Mouse (Mus musculus): ENCODE data around the gene Napepld. TPM values are rescaled to one million over a fixed set of nuclear protein-coding genes. Genes with fewer than 3 reads are reported as not detected.

The Napepld gene
- polyA plus RNA-seq (2014; fragmentation: Nextera tagmentation; extraction: Ambion mirVana), result 4.5 and 4.6 TPM in 2 replicates

GRCm38 (mm10) chr5:21701351-21702008, at the start of gene Napepld:
TSS of gene Napepld (minus strand) at chr5:21701396.
- 0% methylated on average over 47 of the region's 59 CpGs for WGBS
- peak; percentile 99 for ATAC-seq
- H3K9me3 ChIP-seq (replicated peaks; ENCODE audit: control insufficient read depth, low read length), result no peaks in the 10 kb centered on the region
- peak within 1 kb of the TSS; percentile 97 for H3K27ac ChIP-seq (ENCODE audit: low read depth, low read length)
- DNase-seq (ENCODE audit: low spot score), result peak; percentile 98
- no peaks in the 10 kb centered on the region for H3K4me1 ChIP-seq (ENCODE audit: control insufficient read depth, insufficient read depth, low read length)
- peak within 1 kb of the TSS; percentile 64 for H3K4me3 ChIP-seq (ENCODE audit: low read depth, low read length)
- no peaks in the 10 kb centered on the region for H3K27me3 ChIP-seq (replicated peaks; ENCODE audit: control insufficient read depth, insufficient read depth, low read length)
- peak within 1 kb of the TSS; percentile 66 for H3K4me2 ChIP-seq (ENCODE audit: low read length)
- no peaks in the 10 kb centered on the region for H3K36me3 ChIP-seq (ENCODE audit: control insufficient read depth, insufficient read depth, low read length)
- H3K9ac ChIP-seq (ENCODE audit: low read length), result peak within 1 kb of the TSS; percentile 88

- ATAC-seq (no peak), DNase-seq (ENCODE audit: low spot score) (no peak)
- no peaks in the 10 kb centered on the region for H3K4me1 ChIP-seq (ENCODE audit: control insufficient read depth, insufficient read depth, low read length)
- H3K9ac ChIP-seq (ENCODE audit: low read length), result no peak overlapping the region
- H3K4me2 ChIP-seq (ENCODE audit: low read length), result no peak overlapping the region
- H3K27ac ChIP-seq (ENCODE audit: low read depth, low read length), result no peak overlapping the region
- WGBS, result 92% methylated on average over 7 of the region's 8 CpGs
- no peaks in the 10 kb centered on the region for H3K27me3 ChIP-seq (replicated peaks; ENCODE audit: control insufficient read depth, insufficient read depth, low read length)
- H3K36me3 ChIP-seq (ENCODE audit: control insufficient read depth, insufficient read depth, low read length), result peaks cover 89% of the 10 kb centered on the region
- no peak overlapping the region for H3K4me3 ChIP-seq (ENCODE audit: low read depth, low read length)
- H3K9me3 ChIP-seq (replicated peaks; ENCODE audit: control insufficient read depth, low read length), result no peaks in the 10 kb centered on the region
Measured at GRCm38 (mm10) chr5:21745966-21746365, 44.8 kb upstream of the Napepld start.

GRCm38 (mm10) chr5:21744651-21745050, 43.5 kb upstream of the Napepld start:
- no peak overlapping the region for H3K9ac ChIP-seq (ENCODE audit: low read length)
- no peaks in the 10 kb centered on the region for H3K9me3 ChIP-seq (replicated peaks; ENCODE audit: control insufficient read depth, low read length)
- H3K4me2 ChIP-seq (ENCODE audit: low read length), result no peak overlapping the region
- ATAC-seq (no peak), DNase-seq (ENCODE audit: low spot score) (no peak)
- peaks cover 97% of the 10 kb centered on the region for H3K36me3 ChIP-seq (ENCODE audit: control insufficient read depth, insufficient read depth, low read length)
- no peaks in the 10 kb centered on the region for H3K4me1 ChIP-seq (ENCODE audit: control insufficient read depth, insufficient read depth, low read length)
- H3K4me3 ChIP-seq (ENCODE audit: low read depth, low read length), result no peak overlapping the region
- no peak overlapping the region for H3K27ac ChIP-seq (ENCODE audit: low read depth, low read length)
- no peaks in the 10 kb centered on the region for H3K27me3 ChIP-seq (replicated peaks; ENCODE audit: control insufficient read depth, insufficient read depth, low read length)

- no peak for ATAC-seq
Measured at GRCm38 (mm10) chr5:21743606-21744005, 42.4 kb upstream of the Napepld start.

GRCm38 (mm10) chr5:21739881-21740280, 38.7 kb upstream of the Napepld start:
- no peak overlapping the region for H3K4me3 ChIP-seq (ENCODE audit: low read depth, low read length)
- no peak overlapping the region for H3K27ac ChIP-seq (ENCODE audit: low read depth, low read length)
- WGBS, result 95% methylated on average over 13 of the region's 13 CpGs
- no peaks in the 10 kb centered on the region for H3K27me3 ChIP-seq (replicated peaks; ENCODE audit: control insufficient read depth, insufficient read depth, low read length)
- no peak overlapping the region for H3K9ac ChIP-seq (ENCODE audit: low read length)
- no peak overlapping the region for H3K4me2 ChIP-seq (ENCODE audit: low read length)
- DNase-seq (ENCODE audit: low spot score) (no peak), ATAC-seq (no peak)
- H3K4me1 ChIP-seq (ENCODE audit: control insufficient read depth, insufficient read depth, low read length), result peaks cover 9% of the 10 kb centered on the region
- H3K9me3 ChIP-seq (replicated peaks; ENCODE audit: control insufficient read depth, low read length), result no peaks in the 10 kb centered on the region
- H3K36me3 ChIP-seq (ENCODE audit: control insufficient read depth, insufficient read depth, low read length), result peaks cover 62% of the 10 kb centered on the region

More at GRCm38 (mm10) chr5:21743606-21744005, 42.4 kb upstream of the Napepld start:
- Histone ChIP-seq H3K36me3 (ENCODE audit: control insufficient read depth, insufficient read depth, low read length) (peaks cover 96% of the 10 kb centered on the region), H3K4me1 (ENCODE audit: control insufficient read depth, insufficient read depth, low read length) (no peaks in the 10 kb centered on the region; the same call in 1 of the 2 replicates), H3K9ac (ENCODE audit: low read length) (no peak overlapping the region), H3K4me3 (ENCODE audit: low read depth, low read length) (no peak overlapping the region), H3K27ac (ENCODE audit: low read depth, low read length) (no peak overlapping the region), H3K9me3 (replicated peaks; ENCODE audit: control insufficient read depth, low read length) (no peaks in the 10 kb centered on the region), H3K4me2 (ENCODE audit: low read length) (no peak overlapping the region), H3K27me3 (replicated peaks; ENCODE audit: control insufficient read depth, insufficient read depth, low read length) (no peaks in the 10 kb centered on the region)
- 95% methylated on average over 10 of the region's 10 CpGs for WGBS
- no peak for DNase-seq (ENCODE audit: low spot score)

GRCm38 (mm10) chr5:21739120-21739519, 37.9 kb upstream of the Napepld start:
- Histone ChIP-seq H3K9ac (ENCODE audit: low read length) (no peak overlapping the region), H3K4me1 (ENCODE audit: control insufficient read depth, insufficient read depth, low read length) (peaks cover 9% of the 10 kb centered on the region), H3K4me3 (ENCODE audit: low read depth, low read length) (no peak overlapping the region), H3K4me2 (ENCODE audit: low read length) (no peak overlapping the region), H3K27ac (ENCODE audit: low read depth, low read length) (no peak overlapping the region), H3K9me3 (replicated peaks; ENCODE audit: control insufficient read depth, low read length) (no peaks in the 10 kb centered on the region), H3K27me3 (replicated peaks; ENCODE audit: control insufficient read depth, insufficient read depth, low read length) (no peaks in the 10 kb centered on the region), H3K36me3 (ENCODE audit: control insufficient read depth, insufficient read depth, low read length) (peaks cover 54% of the 10 kb centered on the region)
- ATAC-seq, result no peak
- 90% methylated on average over 11 of the region's 11 CpGs for WGBS
- DNase-seq (ENCODE audit: low spot score), result no peak

GRCm38 (mm10) chr5:21737620-21738019, 36.4 kb upstream of the Napepld start:
- Histone ChIP-seq H3K4me1 (ENCODE audit: control insufficient read depth, insufficient read depth, low read length) (peaks cover 15% of the 10 kb centered on the region), H3K9ac (ENCODE audit: low read length) (peak overlapping the region; percentile 88), H3K36me3 (ENCODE audit: control insufficient read depth, insufficient read depth, low read length) (peaks cover 39% of the 10 kb centered on the region), H3K27me3 (replicated peaks; ENCODE audit: control insufficient read depth, insufficient read depth, low read length) (no peaks in the 10 kb centered on the region), H3K4me2 (ENCODE audit: low read length) (peak overlapping the region; percentile 64), H3K4me3 (ENCODE audit: low read depth, low read length) (peak overlapping the region; percentile 88), H3K27ac (ENCODE audit: low read depth, low read length) (no peak overlapping the region), H3K9me3 (replicated peaks; ENCODE audit: control insufficient read depth, low read length) (no peaks in the 10 kb centered on the region)
- ATAC-seq (no peak), DNase-seq (ENCODE audit: low spot score) (no peak)
- 30% methylated on average over 10 of the region's 10 CpGs for WGBS

GRCm38 (mm10) chr5:21736956-21737585, 35.9 kb upstream of the Napepld start, which contains the start of gene Pmpcb:
TSS of gene Pmpcb (plus strand) at chr5:21737141.
- WGBS, result 0% methylated on average over 38 of the region's 42 CpGs

GRCm38 (mm10) chr5:21736046-21736445, 34.9 kb upstream of the Napepld start:
- H3K9ac ChIP-seq (ENCODE audit: low read length), result no peak overlapping the region
- no peak overlapping the region for H3K4me3 ChIP-seq (ENCODE audit: low read depth, low read length)
- H3K9me3 ChIP-seq (replicated peaks; ENCODE audit: control insufficient read depth, low read length), result no peaks in the 10 kb centered on the region
- no peak for DNase-seq (ENCODE audit: low spot score)
- no peak for ATAC-seq
- H3K36me3 ChIP-seq (ENCODE audit: control insufficient read depth, insufficient read depth, low read length), result peaks cover 24% of the 10 kb centered on the region
- H3K4me2 ChIP-seq (ENCODE audit: low read length), result no peak overlapping the region
- no peaks in the 10 kb centered on the region for H3K27me3 ChIP-seq (replicated peaks; ENCODE audit: control insufficient read depth, insufficient read depth, low read length)
- no peak overlapping the region for H3K27ac ChIP-seq (ENCODE audit: low read depth, low read length)
- peaks cover 18% of the 10 kb centered on the region for H3K4me1 ChIP-seq (ENCODE audit: control insufficient read depth, insufficient read depth, low read length)
- 87% methylated on average over 11 of the region's 11 CpGs for WGBS

More at GRCm38 (mm10) chr5:21736956-21737585, 35.9 kb upstream of the Napepld start, which contains the start of gene Pmpcb:
- Histone ChIP-seq H3K9me3 (replicated peaks; ENCODE audit: control insufficient read depth, low read length) (no peaks in the 10 kb centered on the region), H3K36me3 (ENCODE audit: control insufficient read depth, insufficient read depth, low read length) (peaks cover 34% of the 10 kb centered on the region), H3K4me2 (ENCODE audit: low read length) (peak within 1 kb of the TSS; percentile 64), H3K4me3 (ENCODE audit: low read depth, low read length) (peak within 1 kb of the TSS; percentile 88), H3K4me1 (ENCODE audit: control insufficient read depth, insufficient read depth, low read length) (peaks cover 18% of the 10 kb centered on the region), H3K9ac (ENCODE audit: low read length) (peak within 1 kb of the TSS; percentile 88), H3K27me3 (replicated peaks; ENCODE audit: control insufficient read depth, insufficient read depth, low read length) (no peaks in the 10 kb centered on the region), H3K27ac (ENCODE audit: low read depth, low read length) (peak within 1 kb of the TSS; percentile 87)
- peak; percentile 65 for ATAC-seq
- peak; percentile 94 for DNase-seq (ENCODE audit: low spot score)
